Mouse (Mus musculus) C2C12 (cell line): ENCODE data around the gene Tgfb1. TPM values are rescaled to one million over a fixed set of nuclear protein-coding genes. Genes with fewer than 3 reads are reported as not detected.

ENCODE experiments used
- H3K27me3 ChIP-seq: one replicate; pipeline ENCODE4 v1.6.1; 2011; ENCODE audit not compliant: control insufficient read depth, insufficient read depth, insufficient read length
- H3K36me3 ChIP-seq: one replicate; pipeline ENCODE4 v1.6.1; 2011; ENCODE audit not compliant: control insufficient read depth, insufficient read depth
- H3K4me3 ChIP-seq: one replicate; pipeline ENCODE4 v1.5.1; 2011; ENCODE audit warnings: mild to moderate bottlenecking, control low read depth; ENCODE audit not compliant: poor library complexity, insufficient read depth, severe bottlenecking
- H3K79me2 ChIP-seq: one replicate; pipeline ENCODE4 v1.6.1; 2011; ENCODE audit not compliant: control insufficient read depth, insufficient read depth
- H3K79me3 ChIP-seq: one replicate; pipeline ENCODE4 v1.6.1; 2011; ENCODE audit warnings: low read depth, control low read depth
- H3ac ChIP-seq: one replicate; pipeline ENCODE3; 2011; ENCODE audit warnings: low read depth; ENCODE audit not compliant: control insufficient read depth, insufficient read length
- CEBPB ChIP-seq: IDR thresholded peaks from one replicate; pipeline ENCODE4 v1.6.1; 2011; ENCODE audit warnings: low read depth, mild to moderate bottlenecking, control low read depth, moderate library complexity
- CTCF ChIP-seq: IDR thresholded peaks from one replicate; pipeline ENCODE4 v1.5.1; 2011; ENCODE audit not compliant: control insufficient read depth, insufficient read depth, insufficient read length
- FOSL1 ChIP-seq: IDR thresholded peaks from one replicate; pipeline ENCODE4 v1.8.0; 2011; ENCODE audit warnings: mild to moderate bottlenecking, low read length; ENCODE audit not compliant: poor library complexity, insufficient read depth, severe bottlenecking
- MAX ChIP-seq: IDR thresholded peaks from one replicate; pipeline ENCODE4 v1.6.1; 2011; ENCODE audit warnings: mild to moderate bottlenecking, control low read depth
- MYOD1 ChIP-seq: IDR thresholded peaks from one replicate; pipeline ENCODE4 v1.6.1; 2011; ENCODE audit warnings: low read depth; ENCODE audit not compliant: control insufficient read depth, insufficient read length
- MYOG ChIP-seq: IDR thresholded peaks from one replicate; pipeline ENCODE4 v1.6.1; 2011; ENCODE audit not compliant: control insufficient read depth, insufficient read length; ENCODE audit errors: extremely low read depth
- USF1 ChIP-seq: IDR thresholded peaks from one replicate; pipeline ENCODE4 v1.6.1; 2011; ENCODE audit warnings: low read depth, mild to moderate bottlenecking, control low read depth, moderate library complexity
- polyA plus RNA-seq: library from polyadenylated mRNA; unstranded; fragments of >200 nt; fragmentation: generic; extraction: Trizol; gene quantifications from one replicate; pipeline ENCODE4 v1.2.1, GENCODE M21; 2012; ENCODE audit warnings: missing spikeins

Tgfb1 gene
- polyA plus RNA-seq, 1 experiment = 108 TPM

DNA sequence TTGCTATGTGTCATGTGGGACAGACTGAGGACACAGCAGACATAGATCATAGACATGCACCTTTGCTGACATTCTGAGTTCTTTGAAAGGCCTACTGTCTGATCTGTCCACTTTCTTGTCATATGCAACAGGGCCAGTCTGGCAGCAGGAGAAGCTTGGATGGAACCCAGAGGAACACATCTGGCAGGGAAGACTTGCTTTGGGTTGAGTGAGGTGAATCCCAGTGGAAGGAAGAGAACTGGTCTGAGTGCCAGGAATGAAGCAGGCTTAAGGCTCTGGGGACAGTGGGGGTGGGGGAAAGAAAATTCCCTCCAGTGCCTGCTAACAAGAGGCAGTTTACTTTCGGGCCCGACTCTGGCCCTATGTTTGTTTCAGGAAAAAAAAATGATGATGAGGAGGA lies 43.1 kb downstream of the Tgfb1 start:
- no peak overlapping the region for H3ac ChIP-seq
- no peaks in the 10 kb centered on the region for H3K79me3 ChIP-seq
- H3K27me3 ChIP-seq = no peaks in the 10 kb centered on the region
- no peak overlapping the region for H3K4me3 ChIP-seq
- H3K36me3 ChIP-seq = peaks cover 87% of the 10 kb centered on the region
- no peaks in the 10 kb centered on the region for H3K79me2 ChIP-seq
- TF ChIP-seq CTCF (no peak), MYOD1 (no peak), USF1 (no peak), FOSL1 (no peak), CEBPB (no peak), MYOG (no peak), MAX (no peak)

DNA sequence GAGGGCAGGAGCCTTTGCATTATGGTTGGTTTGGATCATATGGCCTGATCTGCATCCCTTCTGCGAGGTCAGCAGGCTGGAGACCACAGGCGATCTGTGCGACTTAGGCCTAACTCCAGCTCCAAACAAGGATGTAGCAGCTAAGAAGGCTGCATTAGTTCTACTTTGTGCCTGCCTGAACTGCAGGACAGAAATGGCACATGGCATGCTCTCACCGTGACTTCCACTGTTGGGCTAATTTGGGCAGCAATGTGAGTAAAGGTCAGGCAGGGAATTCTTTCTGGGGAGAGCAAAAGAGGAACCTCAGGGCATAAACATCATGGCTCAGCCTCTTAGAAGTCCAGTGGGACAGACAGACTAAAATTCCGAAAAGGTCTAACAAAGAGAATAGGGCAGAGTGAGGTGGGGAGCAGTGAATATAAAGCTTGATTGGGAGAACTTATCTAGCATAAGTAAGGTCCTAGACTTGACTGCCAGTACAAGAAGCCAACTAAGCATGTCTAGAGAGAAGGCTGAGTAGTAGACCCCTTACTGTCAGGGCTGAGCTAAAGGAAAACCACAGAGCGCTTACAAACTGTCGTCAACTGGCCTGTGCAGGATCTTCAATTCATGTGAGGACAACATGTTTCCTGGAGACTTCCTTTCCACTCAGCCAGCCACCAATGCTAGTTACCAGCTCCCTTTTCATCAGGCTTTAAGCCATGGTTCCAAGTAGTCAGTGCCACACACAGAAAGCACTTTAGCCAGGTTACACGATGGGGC lies 44.7 kb downstream of the Tgfb1 start:
- no peaks in the 10 kb centered on the region for H3K79me3 ChIP-seq

DNA sequence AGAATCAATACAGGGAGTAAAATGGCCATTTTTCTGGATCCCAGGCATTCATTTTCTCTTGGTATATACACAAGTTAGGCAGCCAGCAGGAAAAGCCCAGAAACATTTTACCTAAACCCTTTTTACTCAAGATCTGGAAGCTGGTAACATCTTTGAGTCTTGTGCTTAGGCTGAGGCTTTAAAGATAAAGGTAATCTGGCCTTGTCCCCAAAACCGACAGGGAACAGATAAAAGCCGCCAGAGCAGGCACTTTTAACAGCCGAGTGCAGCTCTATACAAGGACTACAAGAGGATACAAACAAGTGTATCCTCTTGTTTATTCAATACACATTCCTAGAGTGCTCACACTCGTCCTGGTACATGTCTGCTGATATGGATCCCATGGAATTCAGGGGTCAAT lies 48.2 kb downstream of the Tgfb1 start:
- Histone ChIP-seq H3K79me3 (no peaks in the 10 kb centered on the region), H3K36me3 (peaks cover 94% of the 10 kb centered on the region), H3K79me2 (peaks cover 16% of the 10 kb centered on the region), H3K27me3 (no peaks in the 10 kb centered on the region), H3K4me3 (no peak overlapping the region), H3ac (no peak overlapping the region)
- TF ChIP-seq USF1 (no peak), MAX (no peak), MYOG (no peak), FOSL1 (no peak), CTCF (no peak), CEBPB (no peak)

More for the DNA sequence above, 44.7 kb downstream of the Tgfb1 start:
- TF ChIP-seq USF1 = no peak
- no peak for TF ChIP-seq FOSL1
- TF ChIP-seq MAX = no peak
- no peak for TF ChIP-seq MYOG
- TF ChIP-seq CTCF = no peak
- no peak for TF ChIP-seq MYOD1
- TF ChIP-seq CEBPB = no peak
- Histone ChIP-seq H3K27me3 (no peaks in the 10 kb centered on the region), H3K4me3 (no peak overlapping the region), H3ac (no peak overlapping the region), H3K36me3 (peaks cover 92% of the 10 kb centered on the region), H3K79me2 (no peaks in the 10 kb centered on the region)

DNA sequence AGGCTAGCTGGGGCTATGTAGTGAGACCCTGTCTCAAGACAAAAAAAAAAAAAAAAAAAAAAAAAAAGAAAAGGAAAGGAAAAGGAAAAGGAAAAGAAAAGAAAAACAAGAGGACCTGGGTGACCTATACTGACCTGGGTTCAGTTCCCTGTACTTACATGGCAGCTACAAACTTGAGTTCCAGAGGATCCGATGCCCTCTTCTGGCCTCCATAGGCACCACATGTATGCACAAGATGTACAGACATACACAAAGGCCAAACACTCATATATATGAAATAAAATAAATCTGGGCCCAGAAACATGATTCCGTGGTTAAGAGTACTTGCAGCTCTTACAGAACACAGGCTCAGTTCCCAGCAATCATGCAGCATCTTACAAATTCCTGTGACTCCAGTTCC lies 50.1 kb downstream of the Tgfb1 start:
- peaks cover 91% of the 10 kb centered on the region for H3K36me3 ChIP-seq
- H3ac ChIP-seq = no peak overlapping the region
- H3K79me3 ChIP-seq = no peaks in the 10 kb centered on the region
- H3K79me2 ChIP-seq = peaks cover 16% of the 10 kb centered on the region
- H3K4me3 ChIP-seq = no peak overlapping the region
- no peaks in the 10 kb centered on the region for H3K27me3 ChIP-seq
- TF ChIP-seq USF1 (no peak), FOSL1 (no peak), MAX (no peak), CTCF (no peak), MYOG (no peak)

DNA sequence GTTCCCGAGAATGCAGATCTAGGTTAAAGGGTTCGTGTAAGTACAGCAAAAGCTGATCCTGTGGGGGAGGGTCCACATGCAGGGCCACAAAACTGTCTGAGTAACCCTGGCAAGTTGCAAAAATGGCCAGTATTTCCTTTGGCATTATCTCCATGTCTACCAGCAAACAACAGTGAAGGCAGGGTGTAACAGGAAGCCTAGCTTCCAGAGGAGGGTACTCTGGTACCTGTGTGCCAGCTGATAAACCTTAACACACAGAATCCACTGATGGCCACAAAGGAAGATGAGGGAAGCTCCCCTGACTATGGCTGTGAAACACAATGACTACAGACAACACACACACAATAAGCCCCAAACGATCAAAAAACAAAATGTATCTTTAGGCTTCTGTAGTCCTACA lies 51.5 kb downstream of the Tgfb1 start:
- TF ChIP-seq CTCF (no peak), MAX (no peak), USF1 (no peak), MYOD1 (no peak), FOSL1 (no peak), CEBPB (no peak), MYOG (no peak)
- H3K4me3 ChIP-seq = no peak overlapping the region
- no peaks in the 10 kb centered on the region for H3K79me3 ChIP-seq
- H3K36me3 ChIP-seq = peaks cover 85% of the 10 kb centered on the region
- peaks cover 16% of the 10 kb centered on the region for H3K79me2 ChIP-seq
- no peak overlapping the region for H3ac ChIP-seq
- no peaks in the 10 kb centered on the region for H3K27me3 ChIP-seq

DNA sequence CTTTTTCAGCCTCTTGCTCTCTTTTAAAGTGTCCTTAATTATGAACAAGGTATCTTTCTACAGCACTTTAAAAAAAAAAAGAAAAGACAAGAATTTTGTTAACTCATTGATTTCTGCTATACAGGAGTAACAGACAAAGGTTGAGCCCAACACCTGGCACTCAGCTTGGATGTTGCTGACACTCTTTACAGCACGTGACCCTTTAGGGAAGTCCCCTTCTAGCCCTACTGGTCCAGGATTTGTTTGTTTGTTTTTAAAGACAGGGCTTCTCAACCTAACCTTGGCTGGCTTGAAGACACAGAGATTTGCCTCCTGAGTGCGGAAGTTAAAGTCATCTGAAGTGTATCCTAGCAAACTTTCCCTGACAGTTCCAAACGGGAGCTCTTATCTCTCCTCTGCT lies 60.0 kb downstream of the Tgfb1 start:
- Histone ChIP-seq H3K36me3 (peaks cover 85% of the 10 kb centered on the region), H3K4me3 (no peak overlapping the region), H3ac (no peak overlapping the region), H3K79me2 (peaks cover 35% of the 10 kb centered on the region), H3K27me3 (no peaks in the 10 kb centered on the region), H3K79me3 (peaks cover 18% of the 10 kb centered on the region)
- no peak for TF ChIP-seq CEBPB
- TF ChIP-seq CTCF = no peak
- no peak for TF ChIP-seq MAX
- TF ChIP-seq MYOG = no peak
- no peak for TF ChIP-seq FOSL1
- no peak for TF ChIP-seq USF1
- no peak for TF ChIP-seq MYOD1
